Mouse (Mus musculus) heart, embryonic 16.5 days (tissue): ENCODE results near the gene Nbl1. TPM values are rescaled to one million over a fixed set of nuclear protein-coding genes. Genes with fewer than 3 reads are reported as not detected.
A peak's percentile ranks its signal among the peaks of the same experiment; 100 is the strongest.

Source experiments
- ATAC-seq: fragments of 200-750 bp; cut with Nextera tagmentation; replicated peaks from 2 replicates; pipeline ENCODE4 v1.8.0; 2017; ENCODE audit warnings: moderate number of reproducible peaks; ENCODE audit not compliant: insufficient read depth, low FRiP score; ENCODE audit errors: extremely low read depth
- H3K27ac ChIP-seq: fragments of 300-500 bp; sonication (generic); 2 replicates; pipeline ENCODE4 v1.5.1; 2014; ENCODE audit warnings: mild to moderate bottlenecking, low read length, control low read depth, moderate library complexity
- H3K27me3 ChIP-seq: fragments of 300-500 bp; sonication (generic); 2 replicates; pipeline ENCODE4 v1.6.1; 2014; ENCODE audit warnings: low read length, mixed read lengths; ENCODE audit not compliant: control insufficient read depth, insufficient read depth
- H3K36me3 ChIP-seq: fragments of 300-500 bp; sonication (generic); 2 replicates; pipeline ENCODE4 v1.6.1; 2014; ENCODE audit not compliant: control insufficient read depth, insufficient read depth
- H3K4me1 ChIP-seq: fragments of 300-500 bp; sonication (generic); 2 replicates; pipeline ENCODE4 v1.6.1; 2014; ENCODE audit warnings: low read length, mixed read lengths; ENCODE audit not compliant: control insufficient read depth, insufficient read depth
- H3K4me2 ChIP-seq: fragments of 300-500 bp; sonication (generic); 2 replicates; pipeline ENCODE4 v1.6.1; 2014; ENCODE audit warnings: low read depth, mild to moderate bottlenecking, control low read depth, low read length
- H3K4me3 ChIP-seq: fragments of 300-500 bp; sonication (generic); 2 replicates; pipeline ENCODE4 v1.5.1; 2014; ENCODE audit warnings: mild to moderate bottlenecking, control low read depth, low read length
- H3K9ac ChIP-seq: fragments of 300-500 bp; sonication (generic); 2 replicates; pipeline ENCODE4 v1.6.1; 2014; ENCODE audit warnings: low read length, control low read depth
- H3K9me3 ChIP-seq: fragments of 300-500 bp; sonication (generic); replicated peaks from 2 replicates; pipeline ENCODE4 v1.6.1; 2016; ENCODE audit warnings: low read length; ENCODE audit not compliant: control insufficient read depth
- WGBS: fragments of 180-500 bp; shearing (Covaris S2); extraction: QIAGEN DNeasy Blood & Tissue Kit; methylation state at CpG from one replicate; pipeline ENCODE4 v1.1.7; 2014; 5-methylcytosine and 5-hydroxymethylcytosine counted together
- polyA plus RNA-seq: library from polyadenylated mRNA; unstranded; fragments of >200 nt; fragmentation: Nextera tagmentation; extraction: Ambion mirVana; gene quantifications from 2 replicates; pipeline ENCODE4 v1.2.1, GENCODE M21; 2015

The Nbl1 gene
- polyA plus RNA-seq, 1 experiment from 2014 or later = 25.8 TPM

GRCm38 (mm10) chr4:139046354-139046753 lies 46.4 kb downstream of the Nbl1 start:
- Histone ChIP-seq H3K9me3 (peaks cover 3% of the 10 kb centered on the region; the same call in 1 of the 2 replicates), H3K27ac (no peak overlapping the region), H3K27me3 (no peaks in the 10 kb centered on the region), H3K4me2 (no peak overlapping the region), H3K9ac (no peak overlapping the region), H3K36me3 (no peaks in the 10 kb centered on the region), H3K4me3 (no peak overlapping the region), H3K4me1 (no peaks in the 10 kb centered on the region)
- ATAC-seq = no peak
- 72% methylated on average over 5 of the region's 5 CpGs for WGBS

- ATAC-seq = no peak
- 87% methylated on average over 5 of the region's 5 CpGs for WGBS
These were observed 48.2 kb downstream of the Nbl1 start for GRCm38 (mm10) chr4:139044566-139044965.

GRCm38 (mm10) chr4:139043600-139043999 lies 49.2 kb downstream of the Nbl1 start:
- Histone ChIP-seq H3K4me1 (no peaks in the 10 kb centered on the region), H3K4me2 (no peak overlapping the region), H3K9ac (no peak overlapping the region), H3K9me3 (peaks cover 3% of the 10 kb centered on the region; the same call in 1 of the 2 replicates), H3K4me3 (no peak overlapping the region), H3K27me3 (peaks cover 2% of the 10 kb centered on the region; the same call in 1 of the 2 replicates), H3K36me3 (no peaks in the 10 kb centered on the region), H3K27ac (no peak overlapping the region)
- WGBS = 63% methylated on average over 2 of the region's 2 CpGs
- ATAC-seq = no peak

More at GRCm38 (mm10) chr4:139044566-139044965, 48.2 kb downstream of the Nbl1 start:
- no peaks in the 10 kb centered on the region for H3K36me3 ChIP-seq
- peaks cover 3% of the 10 kb centered on the region; the same call in 1 of the 2 replicates for H3K9me3 ChIP-seq
- no peak overlapping the region for H3K4me3 ChIP-seq
- H3K9ac ChIP-seq = no peak overlapping the region
- H3K4me2 ChIP-seq = no peak overlapping the region
- no peak overlapping the region for H3K27ac ChIP-seq
- no peaks in the 10 kb centered on the region; the same call in 1 of the 2 replicates for H3K27me3 ChIP-seq
- no peaks in the 10 kb centered on the region for H3K4me1 ChIP-seq

GRCm38 (mm10) chr4:139042611-139043010 lies 50.2 kb downstream of the Nbl1 start:
- 72% methylated on average over 5 of the region's 5 CpGs for WGBS
- H3K27ac ChIP-seq = no peak overlapping the region
- no peak overlapping the region for H3K4me3 ChIP-seq
- no peak for ATAC-seq
- peaks cover 9% of the 10 kb centered on the region for H3K4me1 ChIP-seq
- no peaks in the 10 kb centered on the region for H3K36me3 ChIP-seq
- H3K4me2 ChIP-seq = no peak overlapping the region
- H3K27me3 ChIP-seq = peaks cover 4% of the 10 kb centered on the region; the same call in 1 of the 2 replicates
- H3K9me3 ChIP-seq = peaks cover 3% of the 10 kb centered on the region; the same call in 1 of the 2 replicates
- H3K9ac ChIP-seq = no peak overlapping the region

- WGBS = 20% methylated on average over 10 of the region's 10 CpGs
- Histone ChIP-seq H3K27ac (no peak overlapping the region), H3K9ac (no peak overlapping the region), H3K27me3 (peaks cover 4% of the 10 kb centered on the region; the same call in 1 of the 2 replicates), H3K36me3 (peaks cover 6% of the 10 kb centered on the region; the same call in 1 of the 2 replicates), H3K4me1 (peaks cover 12% of the 10 kb centered on the region), H3K4me3 (no peak overlapping the region), H3K4me2 (no peak overlapping the region), H3K9me3 (peaks cover 10% of the 10 kb centered on the region)
- ATAC-seq = no peak
These were observed 52.5 kb downstream of the Nbl1 start for GRCm38 (mm10) chr4:139040084-139040839.

GRCm38 (mm10) chr4:139037795-139038607 lies 54.8 kb downstream of the Nbl1 start:
- Histone ChIP-seq H3K27ac (no peak overlapping the region), H3K36me3 (peaks cover 6% of the 10 kb centered on the region; the same call in 1 of the 2 replicates), H3K27me3 (peaks cover 4% of the 10 kb centered on the region; the same call in 1 of the 2 replicates), H3K9ac (no peak overlapping the region), H3K9me3 (peaks cover 7% of the 10 kb centered on the region), H3K4me2 (no peak overlapping the region), H3K4me1 (peaks cover 26% of the 10 kb centered on the region), H3K4me3 (no peak overlapping the region)
- no peak for ATAC-seq
- WGBS = 57% methylated on average over 17 of the region's 17 CpGs

- peaks cover 7% of the 10 kb centered on the region for H3K9me3 ChIP-seq
- peaks cover 32% of the 10 kb centered on the region for H3K4me1 ChIP-seq
- H3K4me3 ChIP-seq = no peak overlapping the region
- 0 out of 2 replicates have a peak overlapping the region, but pooled peaks have one; percentile 12 for H3K27ac ChIP-seq
- H3K4me2 ChIP-seq = no peak overlapping the region
- H3K36me3 ChIP-seq = peaks cover 6% of the 10 kb centered on the region; the same call in 1 of the 2 replicates
- H3K27me3 ChIP-seq = peaks cover 4% of the 10 kb centered on the region; the same call in 1 of the 2 replicates
- ATAC-seq = no peak
- WGBS = 76% methylated on average over 3 of the region's 3 CpGs
- no peak overlapping the region for H3K9ac ChIP-seq
These were observed 57.0 kb downstream of the Nbl1 start for GRCm38 (mm10) chr4:139035799-139036198.

- Histone ChIP-seq H3K4me2 (no peak overlapping the region), H3K27ac (no peak overlapping the region), H3K4me3 (no peak overlapping the region), H3K36me3 (peaks cover 6% of the 10 kb centered on the region; the same call in 1 of the 2 replicates), H3K9ac (no peak overlapping the region), H3K4me1 (peaks cover 32% of the 10 kb centered on the region), H3K27me3 (peaks cover 4% of the 10 kb centered on the region; the same call in 1 of the 2 replicates), H3K9me3 (peaks cover 7% of the 10 kb centered on the region)
- no peak for ATAC-seq
- 97% methylated on average over 3 of the region's 3 CpGs for WGBS
These were observed 57.9 kb downstream of the Nbl1 start for GRCm38 (mm10) chr4:139034942-139035341.
